Mouse (Mus musculus) myocyte (in vitro differentiated cells): ENCODE results near the gene Ccdc171. TPM values are rescaled to one million over a fixed set of nuclear protein-coding genes. Genes with fewer than 3 reads are reported as not detected.

Source experiments
- H3K27me3 ChIP-seq: one replicate; pipeline ENCODE4 v1.6.1; 2011; ENCODE audit not compliant: control insufficient read depth, insufficient read depth, insufficient read length
- H3K36me3 ChIP-seq: one replicate; pipeline ENCODE4 v1.6.1; 2011; ENCODE audit not compliant: control insufficient read depth, insufficient read depth
- H3K4me2 ChIP-seq: one replicate; pipeline ENCODE4 v1.6.1; 2011; ENCODE audit warnings: low read depth, control low read depth
- H3K4me3 ChIP-seq: one replicate; pipeline ENCODE4 v1.5.1; 2011; ENCODE audit warnings: mild to moderate bottlenecking, control low read depth, moderate library complexity
- H3K79me2 ChIP-seq: one replicate; pipeline ENCODE4 v1.6.1; 2011; ENCODE audit not compliant: control insufficient read depth, insufficient read depth
- H3ac ChIP-seq: one replicate; pipeline ENCODE4 v1.6.1; 2011; ENCODE audit not compliant: control insufficient read depth, insufficient read length
- CEBPB ChIP-seq: IDR thresholded peaks from 2 replicates; pipeline ENCODE4 v1.6.1; 2011; ENCODE audit warnings: mild to moderate bottlenecking, moderate library complexity; ENCODE audit not compliant: poor library complexity, insufficient read depth, severe bottlenecking
- E2F4 ChIP-seq: IDR thresholded peaks from one replicate; pipeline ENCODE4 v1.6.1; 2011; ENCODE audit warnings: mild to moderate bottlenecking, control low read depth, moderate library complexity; ENCODE audit not compliant: insufficient read depth
- MAX ChIP-seq: IDR thresholded peaks from one replicate; pipeline ENCODE4 v1.6.1; 2011; ENCODE audit warnings: low read depth, mild to moderate bottlenecking, control low read depth
- MYOD1 ChIP-seq, 3 experiments: IDR thresholded peaks; one replicate each; pipeline ENCODE4 v1.6.1; 2011; ENCODE audit warnings: control low read depth in 2 of 3, low read depth in 2 of 3, mild to moderate bottlenecking in 2 of 3, moderate library complexity in 1 of 3; ENCODE audit not compliant: insufficient read length in 2 of 3, control insufficient read depth in 1 of 3
- MYOG ChIP-seq, 3 experiments: IDR thresholded peaks; one replicate each; pipeline ENCODE4 v1.6.1; 2011; ENCODE audit warnings: control low read depth in 2 of 3, low read depth in 2 of 3, mild to moderate bottlenecking in 2 of 3; ENCODE audit not compliant: insufficient read length in 2 of 3, control insufficient read depth in 1 of 3, insufficient read depth in 1 of 3
- POLR2A ChIP-seq: IDR thresholded peaks from one replicate; pipeline ENCODE4 v1.6.1; 2011; ENCODE audit warnings: low read depth, mild to moderate bottlenecking, control low read depth, moderate library complexity; ENCODE audit not compliant: insufficient read length
- POLR2AphosphoS2 ChIP-seq: IDR thresholded peaks from one replicate; pipeline ENCODE4 v1.6.1; 2011; ENCODE audit warnings: low read depth, control low read depth; ENCODE audit not compliant: insufficient read length
- REST ChIP-seq: IDR thresholded peaks from one replicate; pipeline ENCODE4 v1.6.1; 2011; ENCODE audit warnings: mild to moderate bottlenecking, control low read depth, moderate library complexity; ENCODE audit not compliant: insufficient read depth, insufficient read length
- SRF ChIP-seq: IDR thresholded peaks from one replicate; pipeline ENCODE4 v1.6.1; 2011; ENCODE audit warnings: low read depth; ENCODE audit not compliant: control insufficient read depth, insufficient read length
- TCF12 ChIP-seq: IDR thresholded peaks from one replicate; pipeline ENCODE4 v1.6.1; 2011; ENCODE audit warnings: mild to moderate bottlenecking, control low read depth; ENCODE audit not compliant: poor library complexity, insufficient read depth, severe bottlenecking
- TCF3 ChIP-seq: IDR thresholded peaks from one replicate; pipeline ENCODE4 v1.6.1; 2011; ENCODE audit warnings: low read depth, control low read depth; ENCODE audit not compliant: insufficient read length
- USF1 ChIP-seq: IDR thresholded peaks from one replicate; pipeline ENCODE4 v1.6.1; 2011; ENCODE audit warnings: low read depth, mild to moderate bottlenecking, control low read depth, moderate library complexity
- polyA plus RNA-seq: library from polyadenylated mRNA; unstranded; fragments of >200 nt; fragmentation: generic; extraction: Trizol; gene quantifications from one replicate; pipeline ENCODE4 v1.2.1, GENCODE M21; 2012; ENCODE audit warnings: missing spikeins

The Ccdc171 gene
- polyA plus RNA-seq, 1 experiment: 0.26 TPM

DNA sequence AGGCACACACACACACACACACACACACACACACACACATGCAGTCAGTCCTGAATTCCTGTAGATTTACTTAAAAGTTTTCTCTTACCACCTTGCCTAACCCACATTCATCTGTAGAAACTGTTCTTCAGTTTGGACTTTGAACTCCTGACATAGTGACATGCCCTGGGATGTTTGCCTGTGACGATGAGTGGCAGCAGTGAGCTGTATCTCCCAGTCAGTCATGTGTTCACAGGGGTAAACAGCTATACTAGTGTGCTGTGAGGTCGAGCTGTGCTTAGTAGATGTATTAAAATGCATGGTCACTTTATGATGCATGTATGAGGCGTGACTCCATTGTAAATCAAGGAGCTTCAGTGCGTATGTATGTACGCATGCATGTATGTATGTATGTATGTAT lies 328.5 kb downstream of the Ccdc171 start:
- no peak overlapping the region for H3ac ChIP-seq
- no peaks in the 10 kb centered on the region for H3K79me2 ChIP-seq
- H3K4me3 ChIP-seq: no peak overlapping the region
- no peak overlapping the region for H3K4me2 ChIP-seq
- H3K36me3 ChIP-seq: no peaks in the 10 kb centered on the region
- H3K27me3 ChIP-seq: no peaks in the 10 kb centered on the region
- no peak for TF ChIP-seq POLR2A
- TF ChIP-seq MAX: no peak
- TF ChIP-seq REST: no peak
- no peak for TF ChIP-seq POLR2AphosphoS2
- TF ChIP-seq TCF3: no peak
- no peak for TF ChIP-seq SRF
- TF ChIP-seq USF1: no peak
- no peak for TF ChIP-seq TCF12
- no peak for TF ChIP-seq MYOG (IDR thresholded peaks at IDR 0.05; ENCODE audit: control insufficient read depth in 1 of 3, insufficient read depth in 1 of 3, insufficient read length in 2 of 3, low read depth in 2 of 3)
- TF ChIP-seq CEBPB: no peak
- TF ChIP-seq MYOD1 (IDR thresholded peaks at IDR 0.05; ENCODE audit: control insufficient read depth in 1 of 3, insufficient read length in 2 of 3, low read depth in 2 of 3): no peak
- TF ChIP-seq E2F4: no peak

DNA sequence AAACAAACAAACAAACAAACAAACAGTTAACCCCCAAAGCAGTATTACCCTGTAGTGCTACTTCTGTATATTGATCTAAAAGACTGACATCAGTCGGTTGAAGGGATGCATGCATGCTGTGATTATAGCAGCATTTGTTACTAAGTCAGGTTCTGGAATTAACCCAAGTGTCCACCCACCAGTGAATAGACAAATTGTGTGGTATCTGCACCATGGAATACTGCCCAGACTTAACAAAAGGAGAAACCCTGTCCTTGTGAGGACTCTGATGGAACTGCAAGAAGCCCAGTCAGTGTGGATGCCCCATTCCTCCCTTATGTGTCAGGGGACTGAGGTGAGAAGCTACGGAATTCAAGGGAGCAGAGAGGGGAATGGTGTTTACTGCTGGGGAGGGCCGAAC lies 336.4 kb downstream of the Ccdc171 start:
- Histone ChIP-seq H3K36me3 (no peaks in the 10 kb centered on the region), H3K79me2 (no peaks in the 10 kb centered on the region), H3ac (no peak overlapping the region), H3K4me2 (peak overlapping the region; percentile 62), H3K27me3 (no peaks in the 10 kb centered on the region), H3K4me3 (no peak overlapping the region)
- no peak for TF ChIP-seq MYOD1 (IDR thresholded peaks at IDR 0.05; ENCODE audit: control insufficient read depth in 1 of 3, insufficient read length in 2 of 3, low read depth in 2 of 3)
- TF ChIP-seq REST: no peak
- TF ChIP-seq MAX: no peak
- no peak for TF ChIP-seq E2F4
- no peak for TF ChIP-seq CEBPB
- no peak for TF ChIP-seq SRF
- TF ChIP-seq POLR2A: no peak
- no peak for TF ChIP-seq TCF12
- no peak for TF ChIP-seq TCF3
- TF ChIP-seq POLR2AphosphoS2: no peak
- TF ChIP-seq USF1: no peak
- no peak for TF ChIP-seq MYOG (IDR thresholded peaks at IDR 0.05; ENCODE audit: control insufficient read depth in 1 of 3, insufficient read depth in 1 of 3, insufficient read length in 2 of 3, low read depth in 2 of 3)

DNA sequence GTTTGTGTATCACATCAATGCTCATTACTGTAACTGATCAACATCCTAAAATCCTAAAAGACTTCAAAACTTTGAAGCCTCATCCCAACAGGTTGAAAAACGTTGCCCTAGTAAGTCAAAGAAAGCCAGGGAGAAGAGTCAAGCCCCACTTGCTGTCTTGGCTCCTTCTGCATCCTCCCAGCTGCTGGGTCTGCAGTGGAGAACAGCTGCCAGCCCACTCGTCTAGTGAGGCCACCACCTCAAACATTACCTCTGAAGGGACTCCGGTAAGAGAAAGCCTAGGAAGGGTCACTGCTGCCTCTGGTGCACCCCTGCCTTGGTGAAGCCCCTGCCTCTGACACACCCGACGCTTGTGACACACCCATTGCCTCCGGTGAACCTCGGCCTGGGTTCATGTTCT lies 336.9 kb downstream of the Ccdc171 start:
- no peak overlapping the region for H3ac ChIP-seq
- TF ChIP-seq MYOD1 (IDR thresholded peaks at IDR 0.05; ENCODE audit: control insufficient read depth in 1 of 3, insufficient read length in 2 of 3, low read depth in 2 of 3) (peak in 2 of 3 experiments; percentile 66 to 84), TCF3 (no peak), MYOG (IDR thresholded peaks at IDR 0.05; ENCODE audit: control insufficient read depth in 1 of 3, insufficient read depth in 1 of 3, insufficient read length in 2 of 3, low read depth in 2 of 3) (peak in 2 of 3 experiments; percentile 53 to 80)
- H3K4me2 ChIP-seq: peak overlapping the region; percentile 62
- H3K27me3 ChIP-seq: no peaks in the 10 kb centered on the region
- H3K4me3 ChIP-seq: no peak overlapping the region
- H3K79me2 ChIP-seq: no peaks in the 10 kb centered on the region
- no peaks in the 10 kb centered on the region for H3K36me3 ChIP-seq

DNA sequence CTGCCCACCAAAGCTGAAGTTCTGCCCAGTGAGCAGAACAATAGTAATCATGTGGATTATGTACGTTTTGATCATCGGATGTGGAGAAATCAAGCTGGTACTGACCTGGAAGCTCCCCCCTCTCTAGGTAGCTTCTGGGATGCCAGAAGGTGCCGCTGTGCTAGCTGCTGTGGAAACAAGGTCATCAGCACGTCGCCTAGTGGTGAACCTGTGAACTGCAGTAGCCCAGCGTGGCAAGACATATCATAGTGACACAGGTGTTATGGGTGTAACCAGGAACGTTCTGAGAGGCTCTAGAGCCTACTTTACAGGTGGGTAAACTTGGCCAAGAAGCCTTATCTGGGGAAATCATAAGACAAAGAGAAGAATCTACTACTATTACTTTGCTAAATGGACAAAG lies 351.3 kb downstream of the Ccdc171 start:
- Histone ChIP-seq H3ac (no peak overlapping the region), H3K79me2 (no peaks in the 10 kb centered on the region), H3K4me2 (no peak overlapping the region), H3K4me3 (no peak overlapping the region), H3K27me3 (no peaks in the 10 kb centered on the region), H3K36me3 (no peaks in the 10 kb centered on the region)
- TF ChIP-seq SRF (no peak), E2F4 (no peak), POLR2AphosphoS2 (no peak), MYOG (IDR thresholded peaks at IDR 0.05; ENCODE audit: control insufficient read depth in 1 of 3, insufficient read depth in 1 of 3, insufficient read length in 2 of 3, low read depth in 2 of 3) (no peak), POLR2A (no peak), CEBPB (no peak), TCF12 (no peak), MAX (no peak), TCF3 (no peak), USF1 (no peak), MYOD1 (IDR thresholded peaks at IDR 0.05; ENCODE audit: control insufficient read depth in 1 of 3, insufficient read length in 2 of 3, low read depth in 2 of 3) (no peak), REST (no peak)

DNA sequence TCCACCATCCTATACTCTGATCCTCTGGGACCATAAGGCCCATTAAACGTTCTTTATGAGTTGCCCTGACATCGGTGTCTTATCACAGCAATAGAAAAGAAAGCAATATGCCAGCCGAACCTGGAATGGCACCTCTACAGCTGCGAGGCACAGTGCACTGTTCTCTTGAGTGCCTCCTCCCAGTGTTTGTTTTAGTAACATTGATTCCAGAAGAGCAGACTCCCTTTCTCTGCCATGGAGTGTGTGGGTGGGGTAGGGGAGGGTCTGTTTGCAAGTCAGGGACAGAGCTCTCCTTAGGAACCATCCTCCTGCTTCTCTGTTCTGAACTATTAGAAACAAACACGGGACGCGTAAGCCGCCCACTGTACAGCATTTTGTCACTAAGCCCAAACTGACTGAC lies 352.9 kb downstream of the Ccdc171 start:
- no peaks in the 10 kb centered on the region for H3K27me3 ChIP-seq
- no peak overlapping the region for H3ac ChIP-seq
- no peaks in the 10 kb centered on the region for H3K79me2 ChIP-seq
- H3K4me2 ChIP-seq: no peak overlapping the region
- H3K4me3 ChIP-seq: no peak overlapping the region
- TF ChIP-seq TCF3 (no peak), MYOD1 (IDR thresholded peaks at IDR 0.05; ENCODE audit: control insufficient read depth in 1 of 3, insufficient read length in 2 of 3, low read depth in 2 of 3) (no peak), CEBPB (no peak), REST (no peak), MAX (no peak), MYOG (IDR thresholded peaks at IDR 0.05; ENCODE audit: control insufficient read depth in 1 of 3, insufficient read depth in 1 of 3, insufficient read length in 2 of 3, low read depth in 2 of 3) (no peak), POLR2A (no peak), USF1 (no peak), SRF (no peak), POLR2AphosphoS2 (no peak), TCF12 (no peak), E2F4 (no peak)
- no peaks in the 10 kb centered on the region for H3K36me3 ChIP-seq
